Mouse (Mus musculus) embryonic fibroblast, embryonic 13.5 days (primary cell): ENCODE data around the gene Vrk2. TPM values are rescaled to one million over a fixed set of nuclear protein-coding genes. Genes with fewer than 3 reads are reported as not detected.

ENCODE experiments used
- H3K27ac ChIP-seq: 2 replicates; pipeline ENCODE4 v1.5.1; 2012; ENCODE audit warnings: low read length, control low read depth, inconsistent platforms; ENCODE audit not compliant: insufficient read depth
- H3K4me1 ChIP-seq: 2 replicates; pipeline ENCODE4 v1.6.1; 2011; ENCODE audit warnings: low read length; ENCODE audit not compliant: control insufficient read depth, insufficient read depth
- H3K4me3 ChIP-seq: 2 replicates; pipeline ENCODE4 v1.5.1; 2011; ENCODE audit warnings: mild to moderate bottlenecking, control low read depth, low read length; ENCODE audit not compliant: insufficient read depth
- CTCF ChIP-seq: IDR thresholded peaks from 2 replicates; pipeline ENCODE4 v1.5.1; 2011; ENCODE audit warnings: mild to moderate bottlenecking, control low read depth, low read length, moderate library complexity, borderline replicate concordance; ENCODE audit not compliant: insufficient read depth
- POLR2A ChIP-seq: IDR thresholded peaks from 2 replicates; pipeline ENCODE4 v1.6.1; 2011; ENCODE audit warnings: low read depth, mild to moderate bottlenecking, control low read depth, low read length, moderate library complexity
- polyA plus RNA-seq: library from polyadenylated mRNA; stranded (reverse); fragments of >200 nt; gene quantifications from 2 replicates; pipeline ENCODE4 v1.2.4, GENCODE M21; 2011; ENCODE audit warnings: low read depth; ENCODE audit not compliant: missing spikeins, insufficient read length

The Vrk2 gene
- 23.1 and 26.6 TPM in 2 replicates for polyA plus RNA-seq

DNA sequence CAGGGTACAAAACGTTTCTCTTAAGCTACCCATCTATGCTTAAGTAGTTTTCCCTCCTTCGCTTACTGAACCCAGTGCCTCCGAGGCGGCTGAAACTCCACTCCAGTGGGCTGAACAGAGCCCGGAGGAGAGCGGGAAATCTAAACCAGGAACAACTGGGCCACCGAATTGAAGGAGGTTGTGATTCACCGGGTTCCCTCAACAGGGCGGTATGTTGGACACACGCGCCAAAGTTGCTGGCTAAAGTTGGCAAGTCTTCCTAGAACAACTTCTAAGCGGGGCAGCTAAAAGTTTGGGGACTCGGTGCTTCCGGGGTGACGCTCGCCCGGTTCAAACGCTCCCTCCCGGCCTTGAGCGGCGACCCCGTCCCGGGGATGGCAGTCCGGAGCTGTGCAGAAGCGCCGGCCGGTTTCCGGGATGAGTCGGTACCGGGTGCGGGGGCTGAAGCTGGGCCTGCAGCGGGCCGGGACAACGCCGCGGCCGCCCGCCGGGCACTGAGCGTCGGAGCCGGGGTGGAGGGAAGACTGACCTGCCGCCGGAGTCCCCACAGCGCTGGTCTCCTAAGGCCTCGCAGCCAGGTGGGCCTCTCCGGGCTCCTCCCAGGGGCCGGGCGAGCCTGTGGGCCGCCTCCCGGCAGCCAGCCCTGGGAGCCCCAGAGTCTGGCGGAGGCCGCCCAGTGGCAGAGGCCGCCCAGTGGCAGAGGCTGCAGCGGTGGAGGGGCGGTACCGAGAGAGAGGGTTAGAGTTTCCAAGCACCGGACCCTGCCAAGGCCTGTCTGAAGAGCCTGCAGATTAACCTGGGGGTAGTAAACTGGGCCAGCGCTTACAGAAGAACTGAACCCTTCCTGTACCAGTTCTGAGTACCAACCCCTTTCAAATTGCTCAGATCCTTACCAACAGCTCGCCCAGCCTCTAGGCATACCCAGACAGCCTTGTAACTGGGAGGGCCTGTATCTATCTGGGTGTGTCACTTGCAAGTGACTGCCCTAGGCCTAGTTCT lies at the start of gene Vrk2, which contains the start of gene Gm6899:
Vrk2 (minus strand) TSS at position 939 of the 999 bp plus-strand sequence.
Gm6899 (plus strand) TSS at position 181 of the 999 bp plus-strand sequence.
- Histone ChIP-seq H3K4me1 (no peaks in the 10 kb centered on the region; the same call in 1 of the 2 replicates), H3K4me3 (peak within 1 kb of the TSS; percentile 73), H3K27ac (peak within 1 kb of the TSS; percentile 71)
- TF ChIP-seq CTCF, result no peak
- peak; percentile 63 for TF ChIP-seq POLR2A

DNA sequence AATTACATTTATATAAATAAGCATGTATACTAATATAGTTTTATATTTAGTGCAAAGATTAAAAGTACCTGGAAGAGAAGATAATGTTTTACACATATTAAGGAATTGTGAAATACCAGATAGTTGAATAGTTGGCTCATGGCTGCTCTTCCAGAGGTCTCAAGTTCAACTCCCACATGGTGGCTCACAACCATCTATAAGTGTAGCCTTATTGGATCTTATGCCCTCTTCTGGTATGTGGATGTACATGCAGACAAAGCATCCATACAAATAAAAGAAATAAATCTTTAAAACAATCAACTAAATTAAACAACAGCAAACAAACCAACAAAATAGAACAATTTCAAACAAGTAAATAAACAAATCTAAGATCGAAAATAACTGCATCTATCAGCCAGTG lies 48.3 kb upstream of the Vrk2 start:
- H3K4me1 ChIP-seq, result no peaks in the 10 kb centered on the region
- no peak overlapping the region for H3K4me3 ChIP-seq
- TF ChIP-seq CTCF (no peak), POLR2A (no peak)
- H3K27ac ChIP-seq, result no peak overlapping the region

DNA sequence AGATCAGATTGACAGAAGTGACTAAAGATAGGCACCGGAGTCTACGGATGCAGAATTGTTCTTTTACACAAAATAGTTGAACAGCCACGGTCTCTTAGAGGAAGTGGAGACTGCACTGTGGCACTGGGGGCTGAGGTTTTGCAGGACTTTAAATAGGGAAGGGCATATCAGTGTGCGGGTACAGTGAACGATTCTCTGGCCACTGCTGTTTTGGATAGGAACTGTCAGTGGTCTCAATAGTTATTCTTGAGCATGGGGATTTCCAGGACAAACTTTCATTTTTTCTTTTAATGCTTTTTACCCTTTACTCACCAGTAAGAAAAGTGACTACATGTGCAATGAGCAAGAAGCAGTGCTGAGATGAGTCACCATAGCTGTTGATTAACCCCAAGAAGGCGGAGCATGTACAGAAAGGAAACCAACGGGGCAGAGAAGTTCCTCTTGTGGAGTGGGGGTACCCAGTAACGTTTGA lies 46.6 kb upstream of the Vrk2 start:
- H3K27ac ChIP-seq, result no peak overlapping the region
- H3K4me1 ChIP-seq, result no peaks in the 10 kb centered on the region
- H3K4me3 ChIP-seq, result no peak overlapping the region
- TF ChIP-seq CTCF (no peak), POLR2A (no peak)

DNA sequence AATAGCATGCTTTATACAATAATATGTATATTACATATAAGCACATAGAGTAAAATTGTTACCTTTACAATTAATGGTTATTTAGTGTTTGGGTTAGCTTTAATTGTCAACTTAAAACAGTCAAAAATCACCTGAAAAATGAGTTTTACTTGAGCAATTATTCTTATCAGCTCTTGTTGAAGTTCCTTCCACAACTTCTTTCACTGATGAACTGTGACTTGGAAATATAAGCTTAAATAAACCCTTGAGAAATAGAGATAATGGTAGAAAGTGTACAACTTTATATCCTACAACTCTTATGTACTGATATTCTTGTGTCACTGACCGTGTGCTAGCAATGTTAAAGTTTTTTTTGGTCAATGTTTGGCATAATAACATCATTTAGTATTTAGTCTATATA lies 42.4 kb upstream of the Vrk2 start:
- TF ChIP-seq CTCF (no peak), POLR2A (no peak)
- no peak overlapping the region for H3K4me3 ChIP-seq
- H3K27ac ChIP-seq, result no peak overlapping the region
- no peaks in the 10 kb centered on the region for H3K4me1 ChIP-seq

DNA sequence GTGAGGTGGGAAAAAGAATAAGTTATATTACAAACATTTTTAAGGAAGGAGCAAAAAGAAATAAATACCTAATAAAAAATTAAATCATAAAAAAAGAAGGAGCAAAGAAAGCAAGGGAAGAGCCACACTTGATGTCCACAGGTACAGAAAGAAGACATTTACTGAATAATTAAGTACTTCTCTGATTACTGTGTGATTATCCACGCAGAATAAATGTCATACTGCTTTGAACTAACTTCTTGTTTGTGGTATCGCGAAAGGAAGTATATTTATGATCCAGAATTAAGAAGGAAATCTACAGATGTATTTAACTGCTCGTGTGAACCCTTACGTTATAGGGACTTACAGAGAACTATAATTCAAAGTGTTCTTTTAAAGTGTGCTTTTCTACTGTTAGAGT lies 28.9 kb upstream of the Vrk2 start:
- no peak overlapping the region for H3K4me3 ChIP-seq
- H3K27ac ChIP-seq, result no peak overlapping the region
- no peaks in the 10 kb centered on the region for H3K4me1 ChIP-seq
- TF ChIP-seq POLR2A, result no peak
- no peak for TF ChIP-seq CTCF

DNA sequence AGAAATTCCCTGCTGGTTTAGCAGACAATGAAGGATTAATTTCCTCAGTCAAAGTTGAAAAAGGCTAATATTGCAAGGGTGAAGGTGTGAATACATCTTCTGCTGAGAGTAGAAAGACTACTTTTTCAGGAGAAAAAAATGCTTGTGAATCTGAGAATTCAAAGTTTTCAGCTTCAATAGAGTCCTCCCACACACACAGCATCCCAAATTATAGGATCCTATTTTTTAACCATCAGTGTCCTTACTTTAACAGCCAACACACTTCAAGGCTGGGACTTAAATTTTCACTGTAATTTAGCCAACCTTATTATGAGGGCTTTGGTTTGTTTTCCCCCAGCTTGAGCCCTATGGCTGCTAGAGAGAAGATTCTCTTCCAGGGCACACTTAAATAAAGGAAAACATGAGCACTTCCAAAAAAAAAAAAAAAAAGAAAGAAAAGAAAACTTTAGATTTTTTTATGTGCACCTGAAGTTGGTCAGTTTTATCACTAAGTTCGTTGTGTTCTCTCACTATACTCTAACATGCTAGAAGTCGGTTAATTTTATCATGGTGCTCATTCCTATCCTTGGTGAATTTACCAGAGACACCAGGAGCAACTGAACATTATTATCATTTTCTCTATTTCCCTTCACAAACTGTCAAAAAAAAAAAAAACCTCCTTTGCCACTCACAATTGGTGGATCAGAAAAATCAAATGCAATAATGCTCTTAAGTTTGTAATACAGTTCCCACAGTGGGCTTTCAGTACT lies 24.9 kb upstream of the Vrk2 start:
- no peak overlapping the region for H3K27ac ChIP-seq
- TF ChIP-seq CTCF (no peak), POLR2A (no peak)
- no peak overlapping the region for H3K4me3 ChIP-seq
- H3K4me1 ChIP-seq, result no peaks in the 10 kb centered on the region

DNA sequence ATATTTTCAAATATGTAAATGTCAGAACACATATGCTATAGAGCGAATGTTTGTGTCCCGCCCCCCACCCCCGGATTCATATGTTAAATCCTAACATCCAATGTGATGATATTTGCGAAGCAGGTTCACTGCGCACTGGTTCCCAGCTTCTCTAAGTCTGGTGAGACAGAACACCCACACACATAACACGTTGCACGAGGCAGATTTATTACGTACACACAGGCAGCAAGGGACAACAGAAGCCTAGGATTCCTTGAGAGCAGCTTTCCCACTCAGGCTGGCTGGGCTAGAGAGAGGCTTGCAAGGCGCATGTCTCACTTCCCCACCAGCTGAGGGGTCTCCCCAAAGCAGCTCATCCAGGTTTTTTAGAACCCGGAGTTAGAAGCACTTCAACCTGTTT lies 15.0 kb upstream of the Vrk2 start:
- TF ChIP-seq POLR2A (no peak), CTCF (no peak)
- no peaks in the 10 kb centered on the region for H3K4me1 ChIP-seq
- no peak overlapping the region for H3K27ac ChIP-seq
- no peak overlapping the region for H3K4me3 ChIP-seq

DNA sequence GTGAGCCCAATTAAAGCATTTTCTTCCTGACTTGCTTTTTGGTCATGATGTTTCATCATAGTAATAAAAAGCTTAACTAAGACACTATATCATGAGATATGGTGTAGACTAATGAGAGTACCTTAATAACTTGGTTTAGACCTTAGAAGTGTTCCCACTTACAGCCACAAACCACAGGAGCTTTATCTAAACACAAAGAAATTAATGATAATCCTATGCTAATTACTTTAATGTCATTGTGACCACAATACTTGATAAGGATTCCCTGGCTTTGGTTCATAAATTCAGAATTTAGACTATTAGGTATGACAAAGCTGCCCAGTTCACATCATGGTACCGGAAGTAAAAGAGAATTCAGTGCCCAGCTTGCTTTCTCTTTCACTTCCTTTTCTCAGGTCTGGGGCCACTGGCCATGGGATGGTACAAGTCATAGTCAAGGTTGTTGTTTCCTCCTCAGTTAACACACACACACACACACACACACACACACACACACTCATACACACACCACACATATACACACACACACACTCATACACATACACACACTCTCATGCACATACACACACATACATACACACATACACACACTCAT lies 10.4 kb upstream of the Vrk2 start:
- Histone ChIP-seq H3K27ac (no peak overlapping the region), H3K4me3 (no peak overlapping the region), H3K4me1 (no peaks in the 10 kb centered on the region)
- TF ChIP-seq POLR2A (no peak), CTCF (no peak)

DNA sequence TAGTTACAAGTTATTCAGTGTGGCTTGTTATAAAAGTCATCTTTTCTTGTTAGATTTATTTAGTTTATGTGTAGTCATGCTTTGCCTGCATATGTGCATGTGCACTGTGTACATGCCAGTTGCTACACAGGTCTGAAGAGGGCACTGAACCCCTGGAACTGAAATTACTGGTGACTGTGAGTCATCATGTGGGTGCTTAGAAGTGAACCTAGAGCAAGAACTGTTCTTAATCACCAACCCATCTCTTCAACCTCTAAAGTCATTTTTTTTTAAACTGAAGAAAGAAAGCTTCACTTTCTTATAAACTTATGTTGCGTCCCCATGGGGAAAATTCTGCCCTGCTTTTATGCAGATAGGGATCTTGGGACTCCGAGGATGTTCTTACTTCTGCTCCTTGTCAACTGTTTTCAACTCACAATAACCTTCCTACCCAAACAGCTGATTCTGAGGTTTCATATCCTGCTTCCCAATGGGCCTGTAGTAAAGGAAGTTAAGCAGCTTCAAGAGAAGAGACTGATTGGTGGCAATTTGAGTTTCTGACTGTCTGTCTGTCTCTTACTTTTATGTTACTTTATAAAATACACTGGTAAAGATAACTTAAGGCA lies 7.9 kb upstream of the Vrk2 start:
- Histone ChIP-seq H3K4me3 (no peak overlapping the region), H3K27ac (no peak overlapping the region), H3K4me1 (no peaks in the 10 kb centered on the region)
- no peak for TF ChIP-seq POLR2A
- no peak for TF ChIP-seq CTCF
